Mouse (Mus musculus): ENCODE data around the gene Cela2a. TPM values are rescaled to one million over a fixed set of nuclear protein-coding genes. Genes with fewer than 3 reads are reported as not detected.
A peak's percentile ranks its signal among the peaks of the same experiment; 100 is the strongest.

Gene Cela2a
- polyA plus RNA-seq, 1 experiment = not detected

DNA sequence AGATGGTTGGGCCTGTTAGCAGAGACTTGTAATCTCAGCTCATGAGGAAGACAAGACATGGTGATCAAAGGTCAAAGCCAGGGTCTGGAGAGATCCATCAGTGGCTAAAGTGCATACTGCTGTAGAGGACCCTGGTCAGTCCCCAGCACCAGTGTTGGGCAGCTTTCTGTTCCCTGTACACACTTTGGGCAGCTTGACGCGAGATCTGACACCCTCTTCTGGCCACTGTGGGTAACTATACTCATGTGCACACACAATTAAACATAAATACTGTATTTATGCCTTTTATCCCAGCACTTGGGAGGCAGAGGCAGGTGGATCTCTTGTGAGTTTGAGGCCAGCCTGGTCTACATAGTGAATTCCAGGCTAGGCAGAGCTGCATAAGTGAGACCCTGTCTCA, 15.0 kb downstream of the Cela2a start:
- no peaks in the 10 kb centered on the region for H3K4me1 ChIP-seq (ENCODE audit: control insufficient read depth, insufficient read depth, low read length)
- no peak overlapping the region for H3K4me3 ChIP-seq (replicated peaks; ENCODE audit: control insufficient read depth, low read depth, low read length)
- no peak overlapping the region for H3K27ac ChIP-seq (ENCODE audit: control insufficient read depth, insufficient read depth, low read depth, low read length, poor library complexity)
- 97% methylated on average over 2 of the region's 2 CpGs for WGBS
- TF ChIP-seq CTCF (IDR thresholded peaks at IDR 0.05; ENCODE audit: control insufficient read depth, insufficient read depth, low read length) = no peak
- TF ChIP-seq POLR2A (IDR thresholded peaks at IDR 0.05; ENCODE audit: borderline replicate concordance, control insufficient read depth, low read depth, low read length) = no peak

GRCm38 (mm10) chr4:141809850-141810464, 16.0 kb downstream of the Cela2a start:
- WGBS = 73% methylated on average over 8 of the region's 8 CpGs
- TF ChIP-seq POLR2A (IDR thresholded peaks at IDR 0.05; ENCODE audit: borderline replicate concordance, control insufficient read depth, low read depth, low read length) (no peak), CTCF (IDR thresholded peaks at IDR 0.05; ENCODE audit: control insufficient read depth, insufficient read depth, low read length) (peak; percentile 80)
- Histone ChIP-seq H3K27ac (ENCODE audit: control insufficient read depth, insufficient read depth, low read depth, low read length, poor library complexity) (no peak overlapping the region), H3K4me3 (replicated peaks; ENCODE audit: control insufficient read depth, low read depth, low read length) (no peak overlapping the region), H3K4me1 (ENCODE audit: control insufficient read depth, insufficient read depth, low read length) (no peaks in the 10 kb centered on the region)

DNA sequence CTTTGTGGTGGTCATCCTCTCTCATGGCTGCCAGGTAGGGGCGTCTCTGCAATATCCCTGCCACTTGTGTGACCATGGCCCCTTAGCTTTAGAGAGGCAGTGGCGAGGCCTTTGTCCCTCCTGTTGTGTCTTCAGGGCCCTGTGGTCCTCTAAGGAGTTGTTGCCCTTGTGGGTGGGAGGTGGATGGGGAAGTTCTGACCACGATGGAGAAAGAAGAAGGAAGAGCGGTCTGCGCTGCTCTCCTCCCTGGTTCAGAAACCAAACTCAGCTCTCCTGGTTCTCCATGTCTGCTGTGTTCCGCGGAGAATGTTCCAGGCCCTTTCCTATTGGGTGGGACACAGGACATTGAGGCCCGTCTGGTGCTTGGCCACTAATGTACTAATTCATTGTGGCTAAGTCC, 20.1 kb downstream of the Cela2a start:
- 69% methylated on average over 8 of the region's 8 CpGs for WGBS
- no peak overlapping the region for H3K27ac ChIP-seq (ENCODE audit: control insufficient read depth, insufficient read depth, low read depth, low read length, poor library complexity)
- no peak overlapping the region for H3K4me3 ChIP-seq (replicated peaks; ENCODE audit: control insufficient read depth, low read depth, low read length)
- H3K4me1 ChIP-seq (ENCODE audit: control insufficient read depth, insufficient read depth, low read length) = no peaks in the 10 kb centered on the region
- TF ChIP-seq CTCF (IDR thresholded peaks at IDR 0.05; ENCODE audit: control insufficient read depth, insufficient read depth, low read length) (no peak), POLR2A (IDR thresholded peaks at IDR 0.05; ENCODE audit: borderline replicate concordance, control insufficient read depth, low read depth, low read length) (no peak)

DNA sequence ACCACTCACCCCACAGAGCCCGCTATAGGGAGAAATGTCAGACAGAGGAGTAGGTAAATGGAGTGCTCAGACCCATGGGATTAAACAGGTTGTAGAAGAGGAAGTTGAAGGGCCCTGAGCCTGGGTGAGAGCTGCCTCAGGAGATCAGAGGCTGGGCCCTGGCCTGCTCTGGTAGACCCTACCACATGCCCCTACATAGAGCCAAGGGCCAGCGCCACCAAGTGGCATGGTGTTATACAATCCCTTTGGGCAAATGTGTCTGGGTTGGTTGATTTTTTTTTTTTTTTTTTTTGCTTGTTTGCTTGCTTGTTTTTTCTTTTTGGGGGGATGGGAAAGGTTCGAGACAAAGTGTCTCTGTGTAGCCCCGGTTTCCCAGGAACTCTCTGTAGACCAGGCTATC, 21.9 kb downstream of the Cela2a start:
- Histone ChIP-seq H3K27ac (ENCODE audit: control insufficient read depth, insufficient read depth, low read depth, low read length, poor library complexity) (no peak overlapping the region), H3K4me3 (replicated peaks; ENCODE audit: control insufficient read depth, low read depth, low read length) (no peak overlapping the region), H3K4me1 (ENCODE audit: control insufficient read depth, insufficient read depth, low read length) (no peaks in the 10 kb centered on the region)
- 77% methylated on average over 4 of the region's 4 CpGs for WGBS
- TF ChIP-seq POLR2A (IDR thresholded peaks at IDR 0.05; ENCODE audit: borderline replicate concordance, control insufficient read depth, low read depth, low read length) = no peak
- no peak for TF ChIP-seq CTCF (IDR thresholded peaks at IDR 0.05; ENCODE audit: control insufficient read depth, insufficient read depth, low read length)

DNA sequence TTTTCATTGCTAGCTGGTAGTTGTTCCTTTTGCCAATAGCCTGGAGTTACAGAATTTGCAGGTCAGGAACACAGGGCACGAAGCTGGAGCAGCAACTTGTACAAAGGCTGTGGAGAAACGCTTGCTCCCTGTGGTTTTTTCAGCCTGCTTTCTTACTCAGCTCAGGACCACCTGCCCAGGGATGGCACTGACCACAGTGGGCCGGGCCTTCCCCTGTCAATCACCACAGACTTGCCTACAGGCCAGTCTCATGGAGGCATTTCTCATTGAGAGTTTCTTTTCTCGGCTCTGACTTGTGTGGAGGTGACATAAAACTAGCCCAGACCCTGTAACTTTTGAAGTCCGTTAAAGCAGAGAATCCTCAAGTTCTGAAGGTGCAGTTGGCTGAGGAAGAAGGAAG, 28.4 kb downstream of the Cela2a start:
- H3K4me3 ChIP-seq (replicated peaks; ENCODE audit: control insufficient read depth, low read depth, low read length) = no peak overlapping the region
- no peak overlapping the region for H3K27ac ChIP-seq (ENCODE audit: control insufficient read depth, insufficient read depth, low read depth, low read length, poor library complexity)
- 91% methylated on average over 5 of the region's 5 CpGs for WGBS
- H3K4me1 ChIP-seq (ENCODE audit: control insufficient read depth, insufficient read depth, low read length) = peaks cover 1% of the 10 kb centered on the region; the same call in 1 of the 2 replicates
- TF ChIP-seq POLR2A (IDR thresholded peaks at IDR 0.05; ENCODE audit: borderline replicate concordance, control insufficient read depth, low read depth, low read length) = no peak
- TF ChIP-seq CTCF (IDR thresholded peaks at IDR 0.05; ENCODE audit: control insufficient read depth, insufficient read depth, low read length) = no peak

GRCm38 (mm10) chr4:141796954-141797353, 29.0 kb downstream of the Cela2a start:
- WGBS = 94% methylated on average over 4 of the region's 4 CpGs
- Histone ChIP-seq H3K4me1 (ENCODE audit: control insufficient read depth, insufficient read depth, low read length) (peaks cover 1% of the 10 kb centered on the region; the same call in 1 of the 2 replicates), H3K27ac (ENCODE audit: control insufficient read depth, insufficient read depth, low read depth, low read length, poor library complexity) (no peak overlapping the region), H3K4me3 (replicated peaks; ENCODE audit: control insufficient read depth, low read depth, low read length) (no peak overlapping the region)
- TF ChIP-seq POLR2A (IDR thresholded peaks at IDR 0.05; ENCODE audit: borderline replicate concordance, control insufficient read depth, low read depth, low read length) (no peak), CTCF (IDR thresholded peaks at IDR 0.05; ENCODE audit: control insufficient read depth, insufficient read depth, low read length) (no peak)

DNA sequence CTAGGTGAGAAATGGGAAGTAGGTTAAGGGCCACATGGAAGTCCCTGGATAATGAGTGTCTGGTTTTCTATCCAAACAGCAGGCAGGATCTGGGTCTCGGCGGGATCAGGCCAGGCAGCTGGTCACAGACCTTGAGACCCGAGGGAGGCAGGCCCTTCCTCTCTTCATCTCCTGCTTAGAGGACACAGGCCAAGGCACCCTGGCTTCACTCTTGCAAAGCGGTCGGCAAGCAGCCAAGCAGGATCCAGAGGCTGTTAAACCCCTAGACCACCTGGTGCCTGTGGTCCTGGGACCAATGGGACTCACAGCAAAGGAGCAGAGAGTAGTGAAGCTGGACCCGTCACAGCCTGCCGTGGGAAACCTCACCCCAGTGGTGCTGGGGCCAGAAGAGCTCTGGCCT, 29.6 kb downstream of the Cela2a start:
- no peak overlapping the region for H3K27ac ChIP-seq (ENCODE audit: control insufficient read depth, insufficient read depth, low read depth, low read length, poor library complexity)
- H3K4me1 ChIP-seq (ENCODE audit: control insufficient read depth, insufficient read depth, low read length) = peaks cover 1% of the 10 kb centered on the region; the same call in 1 of the 2 replicates
- WGBS = 91% methylated on average over 7 of the region's 7 CpGs
- no peak for TF ChIP-seq CTCF (IDR thresholded peaks at IDR 0.05; ENCODE audit: control insufficient read depth, insufficient read depth, low read length)
- no peak for TF ChIP-seq POLR2A (IDR thresholded peaks at IDR 0.05; ENCODE audit: borderline replicate concordance, control insufficient read depth, low read depth, low read length)
- H3K4me3 ChIP-seq (replicated peaks; ENCODE audit: control insufficient read depth, low read depth, low read length) = no peak overlapping the region

- no peak for TF ChIP-seq CTCF (IDR thresholded peaks at IDR 0.05; ENCODE audit: control insufficient read depth, insufficient read depth, low read length)
- no peak for TF ChIP-seq POLR2A (IDR thresholded peaks at IDR 0.05; ENCODE audit: borderline replicate concordance, control insufficient read depth, low read depth, low read length)
- Histone ChIP-seq H3K27ac (ENCODE audit: control insufficient read depth, insufficient read depth, low read depth, low read length, poor library complexity) (peak overlapping the region; percentile 88), H3K4me1 (ENCODE audit: control insufficient read depth, insufficient read depth, low read length) (peaks cover 1% of the 10 kb centered on the region; the same call in 1 of the 2 replicates), H3K4me3 (replicated peaks; ENCODE audit: control insufficient read depth, low read depth, low read length) (peak overlapping the region; percentile 72)
- 2% methylated on average over 5 of the region's 5 CpGs for WGBS
Observed at GRCm38 (mm10) chr4:141794152-141794535, 31.8 kb downstream of the Cela2a start.
